Mouse (Mus musculus): ENCODE measurements around the gene Lhfp.

The Lhfp gene

DNA sequence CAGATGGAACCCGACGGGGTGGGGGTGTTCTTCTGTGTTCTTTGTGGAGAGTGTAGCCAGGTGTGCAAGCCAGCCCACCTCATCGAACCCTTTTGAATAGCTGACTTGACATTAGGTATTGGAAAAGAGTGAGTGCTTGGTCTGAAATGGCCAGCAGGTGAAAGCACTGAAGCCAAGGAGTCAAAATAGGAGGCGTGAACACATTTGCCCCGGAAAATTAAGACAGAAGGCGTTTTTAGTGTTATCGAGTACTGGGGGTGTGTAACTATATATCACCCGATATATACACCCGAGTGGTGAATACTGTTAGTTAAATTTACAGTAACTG, 876 bp downstream of the Lhfp start:
- DNase-seq (ENCODE audit: inconsistent ontology term) = no peak

GRCm38 (mm10) chr3:53043206-53043780, 2.0 kb downstream of the Lhfp start:
- DNase-seq (ENCODE audit: inconsistent ontology term) = no peak

GRCm38 (mm10) chr3:53044238-53044637, 2.9 kb downstream of the Lhfp start:
- no peak for DNase-seq (ENCODE audit: inconsistent ontology term)

GRCm38 (mm10) chr3:53044682-53045299, 3.5 kb downstream of the Lhfp start:
- DNase-seq (ENCODE audit: inconsistent ontology term) = no peak

GRCm38 (mm10) chr3:53045697-53046096, 4.4 kb downstream of the Lhfp start:
- DNase-seq (ENCODE audit: inconsistent ontology term) = no peak

- DNase-seq (ENCODE audit: inconsistent ontology term) = no peak
Measured at GRCm38 (mm10) chr3:53046371-53046770, 5.0 kb downstream of the Lhfp start.

DNA sequence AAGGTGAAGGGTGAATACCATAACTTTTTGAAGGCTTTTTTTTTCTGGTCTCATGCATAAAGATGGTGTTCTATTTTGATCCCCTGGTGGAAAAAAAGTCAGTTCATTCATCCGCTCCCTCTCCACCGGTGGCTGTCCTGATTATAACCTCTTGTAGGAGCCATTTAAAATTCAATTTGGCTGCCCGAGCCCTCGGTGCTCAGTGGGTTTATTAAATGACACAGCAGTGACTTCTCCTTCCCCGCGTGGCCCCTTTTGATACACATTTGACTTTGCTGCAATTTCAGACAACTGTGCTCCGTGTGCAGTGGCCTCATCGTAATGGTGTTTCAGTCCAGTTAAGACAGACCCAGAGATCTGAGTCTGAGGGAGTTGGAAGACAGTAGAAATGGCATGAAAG, 11.1 kb downstream of the Lhfp start:
- no peak for DNase-seq (ENCODE audit: inconsistent ontology term)

DNA sequence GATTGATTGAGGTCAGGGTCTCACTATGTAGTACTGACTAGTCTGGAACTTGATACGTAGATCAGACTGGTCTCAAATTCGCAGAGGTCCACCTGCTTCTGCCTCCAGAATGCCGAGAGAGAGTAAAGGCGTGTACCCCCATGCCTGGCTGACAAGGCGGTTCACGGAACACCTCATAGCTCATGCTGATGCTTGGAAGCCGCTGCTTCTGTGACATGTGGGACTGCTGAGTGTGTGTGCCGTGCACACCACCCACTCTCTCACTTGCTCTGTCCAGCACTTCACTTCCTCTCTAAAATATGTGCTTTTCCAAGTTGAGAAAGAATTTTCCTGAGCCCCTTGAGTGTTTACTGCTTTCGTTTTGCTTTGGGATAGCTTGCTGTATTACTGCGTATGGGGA, 15.1 kb downstream of the Lhfp start:
- no peak for DNase-seq (ENCODE audit: inconsistent ontology term)

DNA sequence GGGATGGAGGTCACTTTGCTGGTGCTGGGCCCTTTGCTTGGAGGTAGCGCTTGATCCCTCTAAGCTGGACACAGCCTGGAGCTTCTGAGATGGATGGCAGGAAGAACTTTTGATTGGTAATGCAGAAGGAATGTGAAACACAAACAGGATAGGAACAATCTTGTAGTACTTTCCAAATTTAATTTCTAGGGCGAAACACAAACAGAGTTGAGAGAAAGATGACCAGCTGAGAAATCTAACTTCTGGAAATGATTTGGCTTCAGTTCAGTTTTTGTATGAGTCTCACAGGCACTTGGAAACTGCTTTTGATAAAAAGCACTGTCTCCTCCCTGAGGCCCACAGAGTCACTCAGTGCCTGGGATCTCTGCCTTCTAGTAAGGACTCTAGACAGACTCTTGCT, 18.6 kb downstream of the Lhfp start:
- DNase-seq (ENCODE audit: inconsistent ontology term) = peak; percentile 74

DNA sequence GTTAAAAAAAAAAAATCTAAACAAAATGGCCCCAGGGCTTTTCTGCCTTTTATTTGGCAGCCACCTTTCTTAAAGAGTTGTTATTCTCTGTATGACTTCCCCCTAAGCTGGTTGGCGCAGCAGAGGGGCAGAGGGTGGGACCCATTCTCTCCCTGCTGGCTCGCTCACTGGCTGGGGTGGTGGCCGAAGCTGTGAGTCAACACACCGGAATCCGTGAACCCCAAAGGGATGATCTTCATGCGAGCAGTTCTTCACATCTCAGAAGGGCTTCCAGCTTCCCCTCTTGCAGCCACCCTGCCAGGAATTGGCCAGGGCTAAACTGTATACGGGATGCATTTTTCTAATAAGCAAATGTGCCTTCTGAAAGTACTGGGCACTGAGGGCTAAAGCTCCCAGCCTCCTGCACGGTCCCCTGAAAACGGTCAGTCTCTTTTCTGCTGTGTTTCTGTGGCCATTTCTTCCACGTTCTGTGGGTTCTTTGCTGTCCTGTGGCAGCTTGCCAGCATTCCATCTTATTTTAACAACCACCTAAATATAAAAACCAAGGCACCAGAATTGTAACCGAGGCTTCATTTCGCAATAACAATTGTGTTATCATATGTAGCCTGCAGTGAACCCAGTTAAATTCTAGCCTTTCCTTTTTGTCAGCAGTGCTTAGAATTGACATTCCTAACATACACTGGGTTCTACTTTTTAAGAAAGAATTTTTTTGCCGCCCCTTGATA, 22.3 kb downstream of the Lhfp start:
- DNase-seq (ENCODE audit: inconsistent ontology term) = peak; percentile 82

- DNase-seq (ENCODE audit: inconsistent ontology term) = peak; percentile 41
Measured at GRCm38 (mm10) chr3:53065267-53066094, 24.2 kb downstream of the Lhfp start.

DNA sequence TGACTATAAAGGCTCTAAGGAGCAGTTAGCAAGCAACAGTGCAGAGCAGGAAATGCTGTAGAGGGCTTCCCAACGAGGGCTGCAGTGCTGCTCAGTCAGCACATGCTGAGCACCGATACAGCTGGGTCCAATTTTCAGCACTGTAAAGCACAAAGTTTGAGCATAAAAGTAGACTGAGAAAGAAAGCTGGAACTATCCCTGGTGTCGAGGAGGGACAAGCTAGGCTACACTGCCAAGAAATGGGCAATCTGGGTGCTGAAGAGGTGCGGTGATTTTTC, 24.7 kb downstream of the Lhfp start:
- DNase-seq (ENCODE audit: inconsistent ontology term) = no peak

DNA sequence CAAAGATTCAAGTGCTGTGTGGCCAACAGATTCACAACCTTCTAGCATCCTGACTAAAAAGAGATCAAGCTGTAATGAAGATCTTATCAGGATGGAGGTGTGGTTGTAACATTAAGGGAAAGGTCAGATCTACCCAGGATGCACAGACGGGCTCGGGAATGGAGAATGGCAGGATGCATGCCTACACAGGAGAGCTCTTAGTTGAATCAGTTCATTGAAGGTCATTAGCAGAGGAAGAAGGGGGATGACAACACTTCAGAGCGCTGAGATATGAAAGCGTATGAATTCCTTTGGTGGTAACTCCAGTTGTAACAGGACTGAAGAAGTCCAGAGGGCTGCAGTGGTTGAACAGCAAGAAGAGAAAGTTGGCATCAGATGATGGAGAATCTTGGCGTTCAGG, 27.1 kb downstream of the Lhfp start:
- DNase-seq (ENCODE audit: inconsistent ontology term) = no peak

DNA sequence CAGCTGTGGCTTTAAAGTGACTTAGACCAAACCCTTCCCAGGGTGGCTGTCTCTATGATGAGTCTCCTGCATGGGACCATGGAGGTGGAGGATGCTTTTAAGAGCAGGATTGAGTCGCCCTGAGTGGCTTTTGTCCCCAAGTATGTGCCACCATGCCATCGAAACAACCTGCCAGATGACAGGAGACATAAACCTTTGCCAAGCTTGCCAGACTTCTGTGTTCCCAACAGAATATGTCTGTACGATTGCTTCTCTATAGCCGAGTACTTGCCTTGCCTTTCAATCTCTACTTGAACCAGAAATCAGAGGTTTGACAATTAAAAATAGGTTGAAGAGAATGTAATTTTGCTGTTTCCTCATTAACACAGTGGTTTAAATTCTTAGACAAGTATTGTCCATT, 32.9 kb downstream of the Lhfp start:
- DNase-seq (ENCODE audit: inconsistent ontology term) = no peak

- no peak for DNase-seq (ENCODE audit: inconsistent ontology term)
Measured at GRCm38 (mm10) chr3:53074761-53075160, 33.4 kb downstream of the Lhfp start.

DNA sequence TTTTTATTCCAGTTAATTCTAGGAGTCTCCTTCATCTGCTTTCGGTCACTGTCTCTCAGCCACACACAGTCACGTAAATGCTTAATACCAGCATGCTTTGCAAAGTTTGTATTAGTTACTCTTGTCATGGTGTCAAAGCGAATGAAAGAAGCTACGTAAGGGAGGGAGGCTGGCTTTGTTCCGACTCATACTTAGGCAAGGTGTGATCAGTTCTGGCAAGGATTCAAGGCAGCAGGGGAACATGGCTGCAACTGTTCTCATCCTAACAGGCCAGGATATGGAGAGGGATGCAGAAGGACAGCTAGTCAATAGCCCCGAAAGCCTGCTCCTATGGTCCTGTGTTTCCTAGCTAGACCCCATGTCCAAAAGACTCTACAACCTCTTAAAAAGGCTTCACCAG, 39.0 kb downstream of the Lhfp start:
- no peak for DNase-seq (ENCODE audit: inconsistent ontology term)

DNA sequence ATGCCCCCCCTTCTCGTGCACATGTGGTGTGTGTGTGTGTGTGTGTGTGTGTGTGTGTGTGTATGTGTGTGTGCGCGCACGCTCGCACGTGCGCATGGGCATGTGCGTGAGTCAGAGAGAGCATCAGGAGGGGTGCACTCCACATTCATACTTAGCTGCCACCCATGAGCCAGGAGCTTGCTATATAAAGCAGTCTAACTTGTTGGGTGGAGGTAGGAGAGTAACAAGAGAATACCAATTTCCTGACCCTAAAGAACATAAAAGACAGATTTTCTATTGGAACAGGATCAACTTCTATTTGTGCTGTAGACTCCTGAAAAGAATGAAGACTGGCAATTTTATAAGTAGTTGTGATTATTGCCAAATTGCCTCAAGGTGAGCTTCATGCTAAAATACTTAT, 39.4 kb downstream of the Lhfp start:
- DNase-seq (ENCODE audit: inconsistent ontology term) = no peak

- no peak for DNase-seq (ENCODE audit: inconsistent ontology term)
Measured at GRCm38 (mm10) chr3:53083717-53084116, 42.4 kb downstream of the Lhfp start.

- peak; percentile 81 for DNase-seq (ENCODE audit: inconsistent ontology term)
Measured at GRCm38 (mm10) chr3:53084806-53085205, 43.5 kb downstream of the Lhfp start.

GRCm38 (mm10) chr3:53086481-53087155, 45.3 kb downstream of the Lhfp start:
- DNase-seq (ENCODE audit: inconsistent ontology term) = no peak

- DNase-seq (ENCODE audit: inconsistent ontology term) = no peak
Measured at GRCm38 (mm10) chr3:53087156-53087805, 46.0 kb downstream of the Lhfp start.

DNA sequence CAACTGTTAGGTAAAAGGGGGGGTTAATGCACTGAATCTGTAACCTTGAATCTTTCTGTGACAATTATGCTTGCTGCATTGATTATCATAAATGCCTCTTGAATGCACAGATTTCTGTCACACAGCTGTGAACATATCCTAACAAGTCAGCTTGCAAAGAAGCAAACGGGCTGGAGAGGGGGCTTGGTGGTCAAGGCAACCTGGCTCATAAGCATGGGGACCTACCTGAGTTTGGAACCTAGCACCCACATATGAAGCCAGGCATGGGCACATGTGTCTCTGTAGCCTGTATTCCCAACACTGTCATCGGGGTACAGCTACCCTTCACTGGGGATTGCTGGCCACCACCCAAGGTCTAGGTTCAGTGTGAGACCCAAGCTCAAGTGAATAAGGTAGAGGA, 48.6 kb downstream of the Lhfp start:
- DNase-seq (ENCODE audit: inconsistent ontology term) = no peak

All from Muller cell, postnatal 12 days (primary cell).